Mouse (Mus musculus) embryonic stem cell, embryonic (primary cell): ENCODE measurements around the gene Tmem131.

ENCODE experiments used
- CTCF ChIA-PET, 4 experiments: fragments of 300-600 bp in 2 of 4; fragments of 350-600 bp in 2 of 4; sonication (Branson Sonifier 250); formaldehyde crosslinking; loops; one replicate each; lab custom pipeline; 2022; ENCODE audit warnings: inconsistent platforms in 2 of 4; lab: Charles Lee
- POLR2A ChIA-PET, 4 experiments: fragments of 300-600 bp in 2 of 4; fragments of 350-600 bp in 2 of 4; sonication (Branson Sonifier 250); formaldehyde crosslinking; loops; one replicate each; lab custom pipeline; 2022; ENCODE audit warnings: antibody characterized with exemption in 4 of 4, inconsistent platforms in 1 of 4; lab: Charles Lee

Tmem131 gene

GRCm38 (mm10) chr1:36807782-36808565 is 135.5 kb downstream of the Tmem131 start:
- ChIA-PET POLR2A (interaction anchor here in 2 of 4 experiments (0.6 to 2.4 kb wide), 3 partner anchors 11 to 22 kb away, joined by 3 to 10 read pairs (median 4); no protein-coding TSS in a partner anchor), CTCF (no interaction called here)

GRCm38 (mm10) chr1:36807086-36807485 is 136.4 kb downstream of the Tmem131 start:
- ChIA-PET POLR2A (no interaction called here), CTCF (no interaction called here)

- ChIA-PET POLR2A (interaction anchor here in 2 of 4 experiments (0.6 to 1.1 kb wide), 2 partner anchors 19 to 479 kb away, joined by 3 to 4 read pairs; no protein-coding TSS in a partner anchor), CTCF (interaction anchor here in 2 of 4 experiments (1.7 to 1.8 kb wide), 2 partner anchors 20 kb away, joined by 5 to 6 read pairs; no protein-coding TSS in a partner anchor)
Measured at GRCm38 (mm10) chr1:36806181-36806905, 137.1 kb downstream of the Tmem131 start.

- ChIA-PET CTCF (interaction anchor here in 2 of 4 experiments (0.6 to 1.8 kb wide), 16 partner anchors 9 to 1097 kb away, joined by 3 to 8 read pairs (median 3); partner anchors contain the start of gene Ankrd39 (in 1 of the 2)), POLR2A (interaction anchor here in 3 of 4 experiments (0.6 to 2.1 kb wide), 31 partner anchors 10 to 1156 kb away, joined by 3 to 26 read pairs (median 4); no protein-coding TSS in a partner anchor)
Measured at GRCm38 (mm10) chr1:36804833-36805232, 138.6 kb downstream of the Tmem131 start.

GRCm38 (mm10) chr1:36804259-36804658 is 139.2 kb downstream of the Tmem131 start:
- CTCF ChIA-PET, result interaction anchor here (0.6 to 1.8 kb wide), 15 partner anchors 13 to 1098 kb away, joined by 3 to 8 read pairs (median 3); partner anchors contain the start of gene Ankrd39 (in 1 of the 4)

GRCm38 (mm10) chr1:36800379-36801011 is 143.0 kb downstream of the Tmem131 start:
- CTCF ChIA-PET, result interaction anchor here in 3 of 4 experiments (0.6 to 1.2 kb wide), 5 partner anchors 9 to 437 kb away, joined by 3 to 11 read pairs (median 4); no protein-coding TSS in a partner anchor
- POLR2A ChIA-PET, result interaction anchor here in 3 of 4 experiments (0.5 to 1.3 kb wide), 8 partner anchors 9 to 409 kb away, joined by 3 to 8 read pairs (median 3); no protein-coding TSS in a partner anchor

More at GRCm38 (mm10) chr1:36804259-36804658, 139.2 kb downstream of the Tmem131 start:
- POLR2A ChIA-PET, result interaction anchor here in 3 of 4 experiments (0.5 to 2.1 kb wide), 32 partner anchors 9 to 446 kb away, joined by 3 to 26 read pairs (median 4); no protein-coding TSS in a partner anchor

- ChIA-PET POLR2A (interaction anchor here in 3 of 4 experiments (0.6 to 2.3 kb wide), 11 partner anchors 9 to 354 kb away, joined by 3 to 10 read pairs (median 3); no protein-coding TSS in a partner anchor), CTCF (interaction anchor here in 3 of 4 experiments (0.6 kb wide), 4 partner anchors 10 to 251 kb away, joined by 3 to 7 read pairs (median 4); no protein-coding TSS in a partner anchor)
Measured at GRCm38 (mm10) chr1:36797481-36797880, 146.0 kb downstream of the Tmem131 start.

GRCm38 (mm10) chr1:36796711-36797110 is 146.8 kb downstream of the Tmem131 start:
- CTCF ChIA-PET, result interaction anchor here in 1 of 4 experiments (0.6 kb wide), 1 partner anchor 257 kb away, joined by 3 read pairs; no protein-coding TSS in a partner anchor
- POLR2A ChIA-PET, result interaction anchor here in 3 of 4 experiments (0.6 to 4.0 kb wide), 12 partner anchors 8 to 355 kb away, joined by 3 to 12 read pairs (median 3); no protein-coding TSS in a partner anchor

- POLR2A ChIA-PET, result interaction anchor here in 2 of 4 experiments (0.9 to 2.3 kb wide), 5 partner anchors 7 to 145 kb away, joined by 3 to 5 read pairs (median 4); no protein-coding TSS in a partner anchor
- CTCF ChIA-PET, result no interaction called here
Measured at GRCm38 (mm10) chr1:36789416-36789815, 154.1 kb downstream of the Tmem131 start.

- ChIA-PET CTCF (interaction anchor here (0.6 to 3.3 kb wide), 21 partner anchors 14 to 850 kb away, joined by 3 to 40 read pairs (median 4); partner anchors contain the start of gene Ankrd39 (in 1 of the 4)), POLR2A (interaction anchor here in 3 of 4 experiments (0.6 to 2.9 kb wide), 12 partner anchors 9 to 579 kb away, joined by 3 to 9 read pairs (median 3); no protein-coding TSS in a partner anchor)
Measured at GRCm38 (mm10) chr1:36786377-36786776, 157.1 kb downstream of the Tmem131 start.

GRCm38 (mm10) chr1:36785238-36785641 is 158.2 kb downstream of the Tmem131 start:
- POLR2A ChIA-PET, result interaction anchor here in 2 of 4 experiments (1.0 to 2.9 kb wide), 8 partner anchors 10 to 465 kb away, joined by 3 to 9 read pairs (median 3); no protein-coding TSS in a partner anchor
- CTCF ChIA-PET, result interaction anchor here (0.5 to 3.3 kb wide), 21 partner anchors 9 to 850 kb away, joined by 3 to 40 read pairs (median 4); partner anchors contain the start of gene Ankrd39 (in 2 of the 4)

GRCm38 (mm10) chr1:36784365-36785134 is 158.9 kb downstream of the Tmem131 start:
- CTCF ChIA-PET, result interaction anchor here (0.5 to 3.3 kb wide), 14 partner anchors 9 to 488 kb away, joined by 3 to 40 read pairs (median 3); partner anchors contain the start of gene Ankrd39 (in 1 of the 4)
- POLR2A ChIA-PET, result interaction anchor here in 2 of 4 experiments (0.6 to 2.9 kb wide), 4 partner anchors 10 to 466 kb away, joined by 3 to 8 read pairs (median 4); no protein-coding TSS in a partner anchor

- CTCF ChIA-PET, result interaction anchor here in 1 of 4 experiments (0.6 to 1.0 kb wide), 2 partner anchors 36 to 471 kb away, joined by 3 read pairs; no protein-coding TSS in a partner anchor
Measured at GRCm38 (mm10) chr1:36782476-36782875, 161.0 kb downstream of the Tmem131 start.

GRCm38 (mm10) chr1:36780793-36781192 is 162.7 kb downstream of the Tmem131 start:
- ChIA-PET CTCF (interaction anchor here in 1 of 4 experiments (1.1 kb wide), 1 partner anchor 34 kb away, joined by 3 read pairs; no protein-coding TSS in a partner anchor), POLR2A (interaction anchor here in 2 of 4 experiments (0.5 to 1.3 kb wide), 2 partner anchors 10 to 101 kb away, joined by 5 to 12 read pairs; no protein-coding TSS in a partner anchor)

More at GRCm38 (mm10) chr1:36782476-36782875, 161.0 kb downstream of the Tmem131 start:
- POLR2A ChIA-PET, result no interaction called here

GRCm38 (mm10) chr1:36772198-36772934 is 171.1 kb downstream of the Tmem131 start:
- CTCF ChIA-PET, result interaction anchor here in 3 of 4 experiments (0.6 to 1.0 kb wide), 4 partner anchors 29 to 486 kb away, joined by 3 to 6 read pairs (median 3); no protein-coding TSS in a partner anchor
- POLR2A ChIA-PET, result interaction anchor here in 3 of 4 experiments (0.6 to 2.2 kb wide), 15 partner anchors 10 to 871 kb away, joined by 3 to 8 read pairs (median 4); partner anchors contain the start of genes Coa5 (in 1 of the 3), Unc50 (in 1 of the 3) and Zap70 (in 1 of the 3)
